Mouse (Mus musculus) megakaryocyte, embryonic 14.5 days (primary cell): Measurements from ENCODE around the gene Trabd2b. TPM values are rescaled to one million over a fixed set of nuclear protein-coding genes. Genes with fewer than 3 reads are reported as not detected.

Experiments
- H3K27me3 ChIP-seq: replicated peaks from 2 replicates; pipeline ENCODE3; 2012; ENCODE audit warnings: inconsistent platforms
- H3K36me3 ChIP-seq: replicated peaks from 2 replicates; pipeline ENCODE3; 2012; ENCODE audit warnings: low read length, inconsistent platforms, mixed read lengths
- H3K4me1 ChIP-seq: 2 replicates; pipeline ENCODE4 v1.6.1; 2012; ENCODE audit warnings: inconsistent platforms
- H3K4me3 ChIP-seq: replicated peaks from 2 replicates; pipeline ENCODE3; 2012; ENCODE audit warnings: moderate library complexity, mild to moderate bottlenecking, inconsistent platforms
- H3K9me3 ChIP-seq: 2 replicates; pipeline ENCODE4 v1.6.1; 2012; ENCODE audit warnings: inconsistent platforms
- FLI1 ChIP-seq: IDR thresholded peaks from 2 replicates; pipeline ENCODE4 v1.6.1; 2012; ENCODE audit warnings: low read length, inconsistent platforms, mixed read lengths
- GATA1 ChIP-seq: IDR thresholded peaks from 3 replicates; pipeline ENCODE4 v1.6.1; 2012; ENCODE audit warnings: mixed read lengths, low read length, inconsistent platforms, borderline replicate concordance
- polyA plus RNA-seq: library from polyadenylated mRNA; stranded (reverse); fragments of >175 nt; gene quantifications from 2 replicates; pipeline ENCODE4 v1.2.3, GENCODE M21; 2012; ENCODE audit warnings: low replicate concordance; ENCODE audit not compliant: insufficient read depth

The Trabd2b gene
- polyA plus RNA-seq, 1 experiment: not detected

DNA sequence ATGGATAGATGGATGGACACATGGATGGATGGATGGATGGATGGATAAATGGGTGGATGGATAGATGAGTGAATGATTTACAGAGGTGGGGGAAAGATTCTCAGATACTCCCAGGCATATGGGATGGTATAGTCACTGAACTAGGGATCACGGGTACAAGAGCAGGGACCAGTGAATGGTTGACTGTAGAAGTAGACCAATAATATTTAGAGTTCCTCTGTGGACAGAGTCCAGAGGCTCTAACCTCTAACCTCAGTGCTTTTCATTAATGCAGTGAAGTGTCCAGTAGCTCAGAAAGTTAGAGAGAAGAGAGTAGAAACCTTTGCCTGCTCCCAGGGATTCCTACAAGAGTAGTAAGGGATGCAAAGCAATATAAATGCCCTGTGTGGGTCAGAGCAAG lies 93.1 kb downstream of the Trabd2b start:
- H3K4me3 ChIP-seq: no peak overlapping the region
- H3K9me3 ChIP-seq: no peaks in the 10 kb centered on the region
- H3K27me3 ChIP-seq: no peaks in the 10 kb centered on the region
- TF ChIP-seq FLI1 (no peak), GATA1 (no peak)
- H3K36me3 ChIP-seq: no peaks in the 10 kb centered on the region
- H3K4me1 ChIP-seq: no peaks in the 10 kb centered on the region

DNA sequence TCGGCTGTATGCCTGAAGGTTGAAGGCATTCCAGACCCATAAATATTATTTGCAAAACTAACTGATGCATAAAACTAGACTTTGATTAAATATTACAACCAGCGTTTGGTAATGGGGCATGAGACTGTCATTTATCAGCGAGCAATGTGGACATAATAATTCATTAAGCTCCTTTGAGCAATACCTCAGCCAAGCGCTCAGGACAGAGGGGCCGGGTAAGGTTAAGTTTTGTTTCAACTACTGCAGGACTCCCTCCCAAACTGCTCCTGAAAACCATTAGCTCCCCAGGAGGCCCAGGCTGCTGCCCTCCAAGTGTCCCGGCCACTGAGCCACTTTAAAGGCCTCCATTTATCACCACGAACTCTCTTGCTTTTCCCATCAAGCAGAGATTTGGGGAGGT lies 93.8 kb downstream of the Trabd2b start:
- no peaks in the 10 kb centered on the region for H3K9me3 ChIP-seq
- no peak overlapping the region for H3K4me3 ChIP-seq
- H3K27me3 ChIP-seq: no peaks in the 10 kb centered on the region
- H3K4me1 ChIP-seq: no peaks in the 10 kb centered on the region
- H3K36me3 ChIP-seq: no peaks in the 10 kb centered on the region
- TF ChIP-seq GATA1 (no peak), FLI1 (no peak)

- Histone ChIP-seq H3K27me3 (no peaks in the 10 kb centered on the region), H3K36me3 (no peaks in the 10 kb centered on the region), H3K9me3 (no peaks in the 10 kb centered on the region), H3K4me3 (no peak overlapping the region), H3K4me1 (no peaks in the 10 kb centered on the region)
- TF ChIP-seq FLI1: no peak
- TF ChIP-seq GATA1: no peak
Observed at GRCm38 (mm10) chr4:114501048-114501447, 94.5 kb downstream of the Trabd2b start.

- Histone ChIP-seq H3K4me1 (no peaks in the 10 kb centered on the region), H3K27me3 (no peaks in the 10 kb centered on the region), H3K9me3 (no peaks in the 10 kb centered on the region), H3K4me3 (no peak overlapping the region), H3K36me3 (no peaks in the 10 kb centered on the region)
- no peak for TF ChIP-seq FLI1
Observed at GRCm38 (mm10) chr4:114501611-114502010, 95.1 kb downstream of the Trabd2b start.

- Histone ChIP-seq H3K4me1 (no peaks in the 10 kb centered on the region), H3K9me3 (no peaks in the 10 kb centered on the region), H3K27me3 (no peaks in the 10 kb centered on the region), H3K36me3 (no peaks in the 10 kb centered on the region), H3K4me3 (no peak overlapping the region)
- TF ChIP-seq FLI1: no peak
- no peak for TF ChIP-seq GATA1
Observed at GRCm38 (mm10) chr4:114504227-114505041, 97.9 kb downstream of the Trabd2b start.

GRCm38 (mm10) chr4:114509601-114510000 lies 103.1 kb downstream of the Trabd2b start:
- Histone ChIP-seq H3K4me1 (no peaks in the 10 kb centered on the region), H3K9me3 (no peaks in the 10 kb centered on the region), H3K4me3 (no peak overlapping the region), H3K36me3 (no peaks in the 10 kb centered on the region), H3K27me3 (no peaks in the 10 kb centered on the region)
- TF ChIP-seq FLI1 (no peak), GATA1 (no peak)

- TF ChIP-seq FLI1: no peak
- TF ChIP-seq GATA1: no peak
- no peaks in the 10 kb centered on the region for H3K27me3 ChIP-seq
- no peaks in the 10 kb centered on the region for H3K36me3 ChIP-seq
- no peak overlapping the region for H3K4me3 ChIP-seq
- H3K4me1 ChIP-seq: no peaks in the 10 kb centered on the region
- no peaks in the 10 kb centered on the region for H3K9me3 ChIP-seq
Observed at GRCm38 (mm10) chr4:114511649-114512048, 105.1 kb downstream of the Trabd2b start.

DNA sequence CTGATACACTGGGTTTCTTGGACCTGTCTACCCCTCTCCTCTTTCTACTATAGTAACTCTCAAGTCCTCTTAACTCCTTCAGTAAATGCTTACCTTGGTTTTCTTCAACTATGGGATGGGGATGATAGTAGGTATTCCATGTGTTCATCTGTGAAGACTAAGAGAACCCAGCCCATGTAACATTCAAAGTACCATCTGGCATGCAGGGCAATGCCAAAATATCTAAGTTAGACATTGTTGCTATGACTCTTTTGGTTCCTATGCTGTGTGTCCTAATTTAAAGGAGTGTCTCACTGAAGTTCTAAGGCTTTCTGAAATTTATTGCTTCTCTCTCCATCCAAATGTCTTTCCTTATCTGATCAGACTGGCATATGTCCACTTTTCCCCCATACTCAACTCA lies 106.6 kb downstream of the Trabd2b start:
- no peaks in the 10 kb centered on the region for H3K27me3 ChIP-seq
- TF ChIP-seq GATA1: no peak
- no peak for TF ChIP-seq FLI1

GRCm38 (mm10) chr4:114515330-114515771 lies 108.8 kb downstream of the Trabd2b start:
- Histone ChIP-seq H3K4me1 (no peaks in the 10 kb centered on the region), H3K36me3 (no peaks in the 10 kb centered on the region), H3K27me3 (no peaks in the 10 kb centered on the region), H3K4me3 (no peak overlapping the region), H3K9me3 (no peaks in the 10 kb centered on the region)
- no peak for TF ChIP-seq FLI1
- no peak for TF ChIP-seq GATA1

More for the DNA sequence above, 106.6 kb downstream of the Trabd2b start:
- no peaks in the 10 kb centered on the region for H3K9me3 ChIP-seq
- H3K36me3 ChIP-seq: no peaks in the 10 kb centered on the region
- H3K4me3 ChIP-seq: no peak overlapping the region
- no peaks in the 10 kb centered on the region for H3K4me1 ChIP-seq

- Histone ChIP-seq H3K36me3 (no peaks in the 10 kb centered on the region), H3K27me3 (no peaks in the 10 kb centered on the region), H3K9me3 (no peaks in the 10 kb centered on the region), H3K4me1 (no peaks in the 10 kb centered on the region), H3K4me3 (no peak overlapping the region)
- TF ChIP-seq FLI1 (no peak), GATA1 (no peak)
Observed at GRCm38 (mm10) chr4:114516651-114517050, 110.1 kb downstream of the Trabd2b start.

GRCm38 (mm10) chr4:114518061-114518460 lies 111.5 kb downstream of the Trabd2b start:
- TF ChIP-seq GATA1 (no peak), FLI1 (no peak)
- Histone ChIP-seq H3K27me3 (no peaks in the 10 kb centered on the region), H3K4me3 (no peak overlapping the region), H3K4me1 (no peaks in the 10 kb centered on the region), H3K36me3 (no peaks in the 10 kb centered on the region), H3K9me3 (no peaks in the 10 kb centered on the region)
